Mouse (Mus musculus) liver, postnatal 0 days (tissue): ENCODE data around the gene Taf15. TPM values are rescaled to one million over a fixed set of nuclear protein-coding genes. Genes with fewer than 3 reads are reported as not detected.
"Not testable (repeated sequence)": the region's sequence is repeated elsewhere in the genome, so short reads cannot be mapped to it uniquely, and the experiment has no call there.

ENCODE experiments used
- ATAC-seq: fragments of 200-750 bp; cut with Nextera tagmentation; 2 replicates; pipeline ENCODE4 v1.8.0; 2017; ENCODE audit warnings: mild to moderate bottlenecking, moderate library complexity
- DNase-seq: peaks from one replicate; pipeline ENCODE4 v3.0.0-alpha.2; 2016
- H3K27ac ChIP-seq: fragments of 300-500 bp; sonication (generic); 2 replicates; pipeline ENCODE4 v1.5.1; 2014; ENCODE audit warnings: antibody characterized with exemption, moderate library complexity, mild to moderate bottlenecking, low read depth
- H3K27me3 ChIP-seq: fragments of 300-500 bp; sonication (generic); 2 replicates; pipeline ENCODE4 v1.6.1; 2014; ENCODE audit warnings: low read length, control low read depth, mixed read lengths; ENCODE audit not compliant: insufficient read depth
- H3K36me3 ChIP-seq: fragments of 300-500 bp; sonication (generic); replicated peaks from 2 replicates; pipeline ENCODE4 v1.6.1; 2014; ENCODE audit warnings: mild to moderate bottlenecking, control low read depth, low read length, moderate library complexity, mixed read lengths; ENCODE audit not compliant: insufficient read depth
- H3K4me1 ChIP-seq: fragments of 300-500 bp; sonication (generic); 2 replicates; pipeline ENCODE4 v1.6.1; 2014; ENCODE audit warnings: antibody characterized with exemption, mild to moderate bottlenecking, control low read depth; ENCODE audit not compliant: insufficient read depth
- H3K4me2 ChIP-seq: fragments of 300-500 bp; sonication (generic); 2 replicates; pipeline ENCODE4 v1.6.1; 2014; ENCODE audit warnings: low read depth, mild to moderate bottlenecking, low read length, moderate library complexity, mixed read lengths
- H3K4me3 ChIP-seq: fragments of 300-500 bp; sonication (generic); 2 replicates; pipeline ENCODE4 v1.5.1; 2014; ENCODE audit warnings: low read depth, low read length
- H3K9ac ChIP-seq: fragments of 300-500 bp; sonication (generic); replicated peaks from 2 replicates; pipeline ENCODE4 v1.6.1; 2014; ENCODE audit warnings: mild to moderate bottlenecking, moderate library complexity
- H3K9me3 ChIP-seq: fragments of 300-500 bp; sonication (generic); 2 replicates; pipeline ENCODE4 v1.6.1; 2016; ENCODE audit warnings: mild to moderate bottlenecking, control low read depth, low read length, mixed read lengths
- CTCF ChIP-seq: sonication (generic); IDR thresholded peaks from 2 replicates; pipeline ENCODE4 v1.5.1; 2016; ENCODE audit warnings: antibody characterized with exemption, low read depth
- EP300 ChIP-seq: IDR thresholded peaks from 2 replicates; pipeline ENCODE4 v1.6.1; 2016; ENCODE audit warnings: antibody characterized with exemption, low read depth, mild to moderate bottlenecking
- WGBS: fragments of 180-500 bp; shearing (Covaris S2); extraction: QIAGEN DNeasy Blood & Tissue Kit; methylation state at CpG from one replicate; pipeline ENCODE4 v1.1.7; 2014; ENCODE audit not compliant: insufficient replicate concordance; 5-methylcytosine and 5-hydroxymethylcytosine counted together
- polyA plus RNA-seq: library from polyadenylated mRNA; unstranded; fragments of >200 nt; fragmentation: Nextera tagmentation; extraction: Ambion mirVana; gene quantifications from 2 replicates; pipeline ENCODE4 v1.2.1, GENCODE M21; 2015

The Taf15 gene
- polyA plus RNA-seq, 1 experiment from 2014 or later = 3.4 TPM

GRCm38 (mm10) chr11:83538705-83539314, 65.9 kb downstream of the Taf15 start:
- Histone ChIP-seq H3K4me2 (no peak overlapping the region), H3K36me3 (no peaks in the 10 kb centered on the region), H3K27ac (no peak overlapping the region), H3K4me1 (peaks cover 6% of the 10 kb centered on the region), H3K27me3 (no peaks in the 10 kb centered on the region), H3K9ac (no peak overlapping the region), H3K4me3 (no peak overlapping the region), H3K9me3 (no peaks in the 10 kb centered on the region)
- WGBS = 44% methylated on average over 3 of the region's 3 CpGs
- DNase-seq (no peak), ATAC-seq (no peak)
- no peak for TF ChIP-seq CTCF
- no peak for TF ChIP-seq EP300

GRCm38 (mm10) chr11:83540931-83541330, 68.0 kb downstream of the Taf15 start:
- no peaks in the 10 kb centered on the region for H3K4me1 ChIP-seq

GRCm38 (mm10) chr11:83541415-83541814, 68.5 kb downstream of the Taf15 start:
- Histone ChIP-seq H3K9ac (no peak overlapping the region), H3K9me3 (no peaks in the 10 kb centered on the region), H3K36me3 (no peaks in the 10 kb centered on the region), H3K27me3 (no peaks in the 10 kb centered on the region), H3K27ac (0 out of 2 replicates have a peak overlapping the region, but pooled peaks have one; percentile 18), H3K4me3 (no peak overlapping the region), H3K4me1 (no peaks in the 10 kb centered on the region), H3K4me2 (no peak overlapping the region)
- WGBS = 69% methylated on average over 3 of the region's 3 CpGs
- no peak for TF ChIP-seq CTCF
- TF ChIP-seq EP300 = no peak
- ATAC-seq (no peak), DNase-seq (no peak)

More at GRCm38 (mm10) chr11:83540931-83541330, 68.0 kb downstream of the Taf15 start:
- no peaks in the 10 kb centered on the region for H3K9me3 ChIP-seq
- 0 out of 2 replicates have a peak overlapping the region, but pooled peaks have one; percentile 18 for H3K27ac ChIP-seq
- H3K4me2 ChIP-seq = no peak overlapping the region
- H3K4me3 ChIP-seq = no peak overlapping the region
- TF ChIP-seq EP300 (no peak), CTCF (no peak)
- no peaks in the 10 kb centered on the region for H3K36me3 ChIP-seq
- DNase-seq (no peak), ATAC-seq (no peak)
- no peak overlapping the region for H3K9ac ChIP-seq
- 81% methylated on average over 2 of the region's 2 CpGs for WGBS
- no peaks in the 10 kb centered on the region for H3K27me3 ChIP-seq

GRCm38 (mm10) chr11:83544214-83544613, 71.3 kb downstream of the Taf15 start:
- Histone ChIP-seq H3K27ac (no peak overlapping the region), H3K27me3 (no peaks in the 10 kb centered on the region), H3K4me2 (no peak overlapping the region), H3K4me3 (no peak overlapping the region), H3K9ac (no peak overlapping the region), H3K9me3 (no peaks in the 10 kb centered on the region), H3K4me1 (no peaks in the 10 kb centered on the region), H3K36me3 (no peaks in the 10 kb centered on the region)
- WGBS = 36% methylated on average over 3 of the region's 3 CpGs
- TF ChIP-seq EP300 (no peak), CTCF (no peak)
- DNase-seq (no peak), ATAC-seq (peak; percentile 51; the same call in 1 of the 2 replicates)

GRCm38 (mm10) chr11:83550186-83550632, 77.3 kb downstream of the Taf15 start:
- H3K4me2 ChIP-seq = no peak overlapping the region; the same call in 1 of the 2 replicates
- ATAC-seq (no peak), DNase-seq (no peak)
- TF ChIP-seq CTCF (no peak), EP300 (no peak)
- H3K4me1 ChIP-seq = peaks cover 3% of the 10 kb centered on the region; the same call in 1 of the 2 replicates
- no peaks in the 10 kb centered on the region for H3K36me3 ChIP-seq
- no peak overlapping the region for H3K9ac ChIP-seq
- H3K4me3 ChIP-seq = no peak overlapping the region
- 37% methylated on average over 5 of the region's 5 CpGs for WGBS
- no peaks in the 10 kb centered on the region for H3K27me3 ChIP-seq
- no peaks in the 10 kb centered on the region for H3K9me3 ChIP-seq
- peak overlapping the region; percentile 35 for H3K27ac ChIP-seq

GRCm38 (mm10) chr11:83551037-83551436, 78.2 kb downstream of the Taf15 start:
- H3K27me3 ChIP-seq, H3K4me3 ChIP-seq, DNase-seq, H3K4me1 ChIP-seq, ATAC-seq, H3K9me3 ChIP-seq, H3K9ac ChIP-seq, H3K27ac ChIP-seq, H3K4me2 ChIP-seq, H3K36me3 ChIP-seq: not testable (repeated sequence)
- 75% methylated on average over 7 of the region's 7 CpGs for WGBS
